Mouse (Mus musculus): Measurements from ENCODE around the gene Ak5.

DNA sequence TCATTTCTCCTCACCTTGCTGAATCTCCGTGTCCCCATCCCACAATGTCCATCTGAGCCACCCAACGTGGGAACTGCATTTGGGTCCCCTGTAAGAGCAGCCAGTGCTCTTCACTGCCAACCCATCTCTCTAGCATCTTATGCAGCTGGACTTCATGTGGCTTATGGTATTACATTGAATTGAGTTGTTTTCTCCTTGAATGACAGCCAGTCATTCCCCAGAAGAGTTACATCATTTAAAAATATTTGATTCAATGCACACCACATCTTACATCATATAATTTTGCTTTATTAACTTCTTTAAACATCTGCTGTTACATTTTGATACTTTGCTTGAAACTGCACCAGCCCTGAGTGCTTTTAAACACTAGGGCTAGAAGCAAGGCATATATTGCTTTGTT, 106.5 kb downstream of the Ak5 start:
- TF ChIP-seq POLR2A (IDR thresholded peaks at IDR 0.05; ENCODE audit: low read depth, low read length): no peak
- no peak for TF ChIP-seq CTCF (conservative IDR thresholded peaks at IDR 0.05; ENCODE audit: insufficient read depth, insufficient read length, low read depth, low read length)
